Mouse (Mus musculus) liver, postnatal 0 days (tissue): ENCODE measurements at regions not wholly inside any gene's neighbourhood (a gene's known extent, or its start where the extent isn't known, plus 50 kb on each side); places are given as distances from the start of the nearest gene placed in this dataset.

Experiments
- CTCF ChIP-seq: sonication (generic); IDR thresholded peaks from 2 replicates; pipeline ENCODE4 v1.5.1; 2016; ENCODE audit warnings: antibody characterized with exemption, low read depth
- EP300 ChIP-seq: IDR thresholded peaks from 2 replicates; pipeline ENCODE4 v1.6.1; 2016; ENCODE audit warnings: antibody characterized with exemption, low read depth, mild to moderate bottlenecking

DNA sequence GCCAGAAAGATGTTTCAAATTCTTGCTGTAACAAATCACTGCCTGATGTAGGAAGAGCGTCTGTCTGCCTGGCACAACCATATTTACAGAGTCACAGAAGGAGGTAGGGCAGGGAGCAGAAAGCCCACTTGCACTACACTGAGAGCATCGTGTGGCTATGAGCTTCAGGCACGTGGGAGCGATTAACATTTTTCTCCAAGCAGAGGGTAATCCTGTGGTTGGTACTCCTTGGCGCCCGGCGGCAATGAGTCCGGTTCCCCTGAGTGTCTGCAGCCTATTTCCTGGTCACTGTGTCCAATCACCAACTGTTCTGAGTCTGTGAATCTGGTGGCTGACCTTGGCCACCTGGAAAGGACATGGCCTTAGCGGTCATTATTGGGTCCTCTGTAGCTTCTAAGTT lies 172.3 kb upstream of the Cops8 start:
- TF ChIP-seq CTCF, result no peak
- TF ChIP-seq EP300, result no peak
